Mouse (Mus musculus) hindbrain, embryonic 16.5 days (tissue): ENCODE measurements around the gene Ube2l3. TPM values are rescaled to one million over a fixed set of nuclear protein-coding genes. Genes with fewer than 3 reads are reported as not detected.
A peak's percentile ranks its signal among the peaks of the same experiment; 100 is the strongest.

ENCODE experiments used
- ATAC-seq: fragments of 200-750 bp; cut with Nextera tagmentation; 2 replicates; pipeline ENCODE4 v1.8.0; 2017; ENCODE audit warnings: moderate TSS enrichment, moderate library complexity
- H3K27ac ChIP-seq: fragments of 300-500 bp; sonication (generic); 2 replicates; pipeline ENCODE4 v1.5.1; 2014; ENCODE audit warnings: low read depth, mild to moderate bottlenecking, control low read depth, low read length, moderate library complexity
- H3K27me3 ChIP-seq: fragments of 300-500 bp; sonication (generic); replicated peaks from 2 replicates; pipeline ENCODE4 v1.6.1; 2014; ENCODE audit warnings: low read length; ENCODE audit not compliant: control insufficient read depth, insufficient read depth
- H3K36me3 ChIP-seq: fragments of 300-500 bp; sonication (generic); 2 replicates; pipeline ENCODE4 v1.6.1; 2014; ENCODE audit warnings: mild to moderate bottlenecking, low read length, moderate library complexity, mixed read lengths; ENCODE audit not compliant: control insufficient read depth, insufficient read depth
- H3K4me1 ChIP-seq: fragments of 300-500 bp; sonication (generic); 2 replicates; pipeline ENCODE4 v1.6.1; 2014; ENCODE audit warnings: low read depth, low read length; ENCODE audit not compliant: control insufficient read depth, insufficient read depth
- H3K4me2 ChIP-seq: fragments of 300-500 bp; sonication (generic); 2 replicates; pipeline ENCODE4 v1.6.1; 2014; ENCODE audit warnings: mild to moderate bottlenecking, low read length, control low read depth, moderate library complexity
- H3K4me3 ChIP-seq: fragments of 300-500 bp; sonication (generic); 2 replicates; pipeline ENCODE4 v1.5.1; 2014; ENCODE audit warnings: mild to moderate bottlenecking, low read length, control low read depth, moderate library complexity
- H3K9ac ChIP-seq: fragments of 300-500 bp; sonication (generic); 2 replicates; pipeline ENCODE4 v1.6.1; 2014; ENCODE audit warnings: low read depth, mild to moderate bottlenecking, control low read depth, low read length, moderate library complexity
- H3K9me3 ChIP-seq: fragments of 300-500 bp; sonication (generic); 2 replicates; pipeline ENCODE4 v1.6.1; 2014; ENCODE audit warnings: mild to moderate bottlenecking, low read length, moderate library complexity; ENCODE audit not compliant: control insufficient read depth
- WGBS: fragments of 180-500 bp; shearing (Covaris S2); extraction: QIAGEN DNeasy Blood & Tissue Kit; methylation state at CpG from one replicate; pipeline ENCODE4 v1.1.7; 2014; 5-methylcytosine and 5-hydroxymethylcytosine counted together
- polyA plus RNA-seq: library from polyadenylated mRNA; unstranded; fragments of >200 nt; fragmentation: Nextera tagmentation; extraction: Ambion mirVana; gene quantifications from 2 replicates; pipeline ENCODE4 v1.2.1, GENCODE M21; 2015

Ube2l3 gene
- polyA plus RNA-seq, 1 experiment from 2014 or later = 294 TPM

GRCm38 (mm10) chr16:17216934-17217633, 14.6 kb upstream of the Ube2l3 start:
- no peak for ATAC-seq
- no peak overlapping the region for H3K4me3 ChIP-seq
- H3K4me2 ChIP-seq = no peak overlapping the region
- H3K9ac ChIP-seq = no peak overlapping the region
- 58% methylated on average over 8 of the region's 8 CpGs for WGBS
- H3K4me1 ChIP-seq = no peaks in the 10 kb centered on the region
- H3K9me3 ChIP-seq = no peaks in the 10 kb centered on the region
- H3K27ac ChIP-seq = no peak overlapping the region
- H3K36me3 ChIP-seq = no peaks in the 10 kb centered on the region
- H3K27me3 ChIP-seq = no peaks in the 10 kb centered on the region

GRCm38 (mm10) chr16:17209981-17210838, 7.8 kb upstream of the Ube2l3 start:
- peak overlapping the region; percentile 92; the same call in 1 of the 2 replicates for H3K27ac ChIP-seq
- peak overlapping the region; percentile 95 for H3K4me2 ChIP-seq
- peak overlapping the region; percentile 70 for H3K4me3 ChIP-seq
- WGBS = 6% methylated on average over 48 of the region's 48 CpGs
- H3K9me3 ChIP-seq = no peaks in the 10 kb centered on the region
- H3K9ac ChIP-seq = peak overlapping the region; percentile 70
- H3K36me3 ChIP-seq = no peaks in the 10 kb centered on the region
- peak; percentile 73 for ATAC-seq
- peaks cover 20% of the 10 kb centered on the region for H3K4me1 ChIP-seq
- 0 out of 2 replicates have a peak, but pooled peaks cover 2% of the 10 kb centered on the region for H3K27me3 ChIP-seq

GRCm38 (mm10) chr16:17209404-17209960, 7.0 kb upstream of the Ube2l3 start:
- Histone ChIP-seq H3K4me1 (peaks cover 20% of the 10 kb centered on the region), H3K4me3 (peak overlapping the region; percentile 70), H3K9ac (peak overlapping the region; percentile 70), H3K27me3 (0 out of 2 replicates have a peak, but pooled peaks cover 2% of the 10 kb centered on the region), H3K36me3 (no peaks in the 10 kb centered on the region), H3K27ac (peak overlapping the region; percentile 92), H3K9me3 (no peaks in the 10 kb centered on the region), H3K4me2 (peak overlapping the region; percentile 95)
- ATAC-seq = peak; percentile 18
- WGBS = 3% methylated on average over 37 of the region's 37 CpGs

- Histone ChIP-seq H3K27me3 (0 out of 2 replicates have a peak, but pooled peaks cover 2% of the 10 kb centered on the region), H3K27ac (peak within 1 kb of the TSS; percentile 92), H3K4me3 (peak within 1 kb of the TSS; percentile 70), H3K36me3 (no peaks in the 10 kb centered on the region), H3K9ac (peak within 1 kb of the TSS; percentile 70), H3K9me3 (no peaks in the 10 kb centered on the region), H3K4me2 (peak within 1 kb of the TSS; percentile 95), H3K4me1 (peaks cover 20% of the 10 kb centered on the region)
- WGBS = under 1% methylated on average over 70 of the region's 85 CpGs
- peak; percentile 88 for ATAC-seq
These were observed 6.2 kb upstream of the Ube2l3 start, which contains the start of gene Rimbp3 for GRCm38 (mm10) chr16:17208389-17209361. Gene Rimbp3 (plus strand): TSS chr16:17208603.

- no peaks in the 10 kb centered on the region for H3K36me3 ChIP-seq
- no peak overlapping the region for H3K9ac ChIP-seq
- no peak overlapping the region for H3K4me3 ChIP-seq
- 7% methylated on average over 6 of the region's 6 CpGs for WGBS
- H3K4me2 ChIP-seq = no peak overlapping the region
- H3K4me1 ChIP-seq = peaks cover 18% of the 10 kb centered on the region
- H3K27ac ChIP-seq = no peak overlapping the region
- H3K27me3 ChIP-seq = 0 out of 2 replicates have a peak, but pooled peaks cover 2% of the 10 kb centered on the region
- no peak for ATAC-seq
- no peaks in the 10 kb centered on the region for H3K9me3 ChIP-seq
These were observed 2.5 kb upstream of the Ube2l3 start for GRCm38 (mm10) chr16:17204990-17205389.

GRCm38 (mm10) chr16:17201977-17202376, 472 bp downstream of the Ube2l3 start:
- Histone ChIP-seq H3K4me3 (no peak overlapping the region), H3K27ac (no peak overlapping the region), H3K9ac (no peak overlapping the region), H3K4me2 (no peak overlapping the region), H3K36me3 (no peaks in the 10 kb centered on the region), H3K4me1 (peaks cover 15% of the 10 kb centered on the region), H3K9me3 (no peaks in the 10 kb centered on the region), H3K27me3 (0 out of 2 replicates have a peak, but pooled peaks cover 2% of the 10 kb centered on the region)
- ATAC-seq = peak; percentile 59
- WGBS = 54% methylated on average over 2 of the region's 2 CpGs

- peak overlapping the region; percentile 97 for H3K9ac ChIP-seq
- no peaks in the 10 kb centered on the region for H3K36me3 ChIP-seq
- peak overlapping the region; percentile 89 for H3K4me2 ChIP-seq
- H3K4me1 ChIP-seq = peaks cover 15% of the 10 kb centered on the region
- peak overlapping the region; percentile 84 for H3K27ac ChIP-seq
- peak overlapping the region; percentile 96 for H3K4me3 ChIP-seq
- WGBS = under 1% methylated on average over 55 of the region's 72 CpGs
- peak; percentile 88 for ATAC-seq
- 0 out of 2 replicates have a peak, but pooled peaks cover 1% of the 10 kb centered on the region for H3K27me3 ChIP-seq
- no peaks in the 10 kb centered on the region for H3K9me3 ChIP-seq
These were observed 1.3 kb downstream of the Ube2l3 start for GRCm38 (mm10) chr16:17200953-17201707.
